Mouse (Mus musculus) intestine, embryonic 14.5 days (tissue): ENCODE results near the gene Lmx1a. TPM values are rescaled to one million over a fixed set of nuclear protein-coding genes. Genes with fewer than 3 reads are reported as not detected.

Source experiments
- polyA plus RNA-seq: library from polyadenylated mRNA; unstranded; fragments of >200 nt; fragmentation: Nextera tagmentation; extraction: Ambion mirVana; gene quantifications from 2 replicates; pipeline ENCODE4 v1.2.1, GENCODE M21; 2014

Lmx1a gene
- polyA plus RNA-seq, 1 experiment from 2014 or later: 0.41 TPM

Other genes with a start within 250 kb of the Lmx1a start
- not detected in 2 replicates for gene Lrrc52, start 222.5 kb upstream of the Lmx1a start, polyA plus RNA-seq
- 1.4 and 1.5 TPM in 2 replicates for gene Rxrg, start 90.9 kb upstream of the Lmx1a start, polyA plus RNA-seq